Mouse (Mus musculus): ENCODE measurements at regions not wholly inside any gene's neighbourhood (a gene's known extent, or its start where the extent isn't known, plus 50 kb on each side); places are given as distances from the start of the nearest gene placed in this dataset.

- TF ChIP-seq CTCF (IDR thresholded peaks at IDR 0.05; ENCODE audit: low read depth, low read length) (no peak), TAL1 (conservative IDR thresholded peaks at IDR 0.05; ENCODE audit: low read depth, low read length) (no peak), GATA2 (IDR thresholded peaks at IDR 0.05; ENCODE audit: borderline replicate concordance, low read depth, low read length) (no peak)
These were observed 595.3 kb upstream of the Gm21833 start for GRCm38 (mm10) chr16:82232916-82233315.
